8 mouse cellular contexts compared by ENCODE assay signal in the genomic region with DNA sequence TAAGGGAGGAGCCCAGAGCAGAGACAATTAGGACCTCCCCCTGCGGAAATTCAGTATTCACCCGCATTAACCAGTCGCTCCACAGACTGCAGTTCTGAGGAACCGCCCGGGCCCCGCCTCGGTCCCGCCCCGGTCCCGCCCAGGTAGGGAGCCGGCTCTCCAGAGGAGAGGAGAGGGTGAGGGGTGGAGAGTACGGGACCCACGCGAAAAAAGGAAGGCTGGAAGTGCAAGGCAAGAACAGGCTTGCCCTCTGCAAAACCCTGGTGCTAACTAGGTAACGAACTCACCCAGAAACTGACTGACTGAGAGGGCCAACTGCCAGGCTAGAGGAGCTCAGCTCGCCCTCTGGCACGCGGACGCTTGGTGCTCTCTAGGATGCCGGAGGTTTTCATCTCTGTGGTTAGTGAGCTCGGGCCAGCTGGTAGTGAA. TPM values are rescaled to one million over a fixed set of nuclear protein-coding genes. Genes with fewer than 3 reads are reported as not detected.
DNase-seq lines count a peak whose midpoint lies in the region; ATAC-seq lines count a peak whose summit lies in the region.

No protein-coding gene starts in this region.

- peak overlapping the region; percentile 63 for H3K4me2 ChIP-seq in hindbrain, embryonic 13.5 days

- peaks cover 4% of the 10 kb centered on the region; the same call in 1 of the 2 replicates for H3K4me1 ChIP-seq in hindbrain, embryonic 13.5 days (replicated peaks)

- no peaks in the 10 kb centered on the region for H3K36me3 ChIP-seq in hindbrain, embryonic 13.5 days

- H3K27ac ChIP-seq in hindbrain, embryonic 13.5 days = peak overlapping the region; percentile 65

- H3K27me3 ChIP-seq in hindbrain, embryonic 13.5 days = no peaks in the 10 kb centered on the region

- peak; percentile 87 for DNase-seq in NIH3T3 (ENCODE audit: low read depth)
- peak; percentile 89 to 91 for DNase-seq in cerebellum, postnatal 10 days
- peak; percentile 34 to 64 for DNase-seq in frontal cortex, postnatal 10 days (ENCODE audit: low spot score in 2 of 2)
- peak; percentile 62 to 67 for DNase-seq in layer of hippocampus, postnatal 25 days (ENCODE audit: extremely low spot score in 1 of 2, low spot score in 1 of 2)
- DNase-seq in lung, postnatal 25 days (ENCODE audit: low spot score) = peak; percentile 76
- DNase-seq in retina, embryonic 14.5 days (ENCODE audit: low spot score) = peak; percentile 87
- DNase-seq in thymus, postnatal 4 days = peak; percentile 77

- H3K4me3 ChIP-seq in hindbrain, embryonic 13.5 days = peak overlapping the region; percentile 55

- under 1% methylated on average over 21 of the region's 21 CpGs for WGBS in hindbrain, embryonic 13.5 days

- peak; percentile 100 for ATAC-seq in hindbrain, embryonic 13.5 days (ENCODE audit: low FRiP score)

- no peaks in the 10 kb centered on the region for H3K9me3 ChIP-seq in hindbrain, embryonic 13.5 days

- peak overlapping the region; percentile 72 for H3K9ac ChIP-seq in hindbrain, embryonic 13.5 days

RNA-seq across cellular contexts. Expression of a gene that starts 5.0 kb away (rescaled TPM):
- 3.8 and 8.1 TPM in 2 replicates for polyA plus RNA-seq in hindbrain, embryonic 13.5 days (2015; fragmentation: Nextera tagmentation; extraction: Ambion mirVana)
- total RNA-seq in layer of hippocampus, postnatal 25 days (2021) = 10 to 100 TPM; 68.8 to 76.1 TPM

RNA-seq across cellular contexts. Expression of a gene that starts 11.2 kb away (rescaled TPM):
- 0.44 and 0.57 TPM in 2 replicates for polyA plus RNA-seq in hindbrain, embryonic 13.5 days (2015; fragmentation: Nextera tagmentation; extraction: Ambion mirVana)
- 10 to 100 TPM; 21.2 to 24.4 TPM for total RNA-seq in layer of hippocampus, postnatal 25 days (2021)

RNA-seq across cellular contexts. Expression of a gene that starts 24.7 kb away (rescaled TPM):
- polyA plus RNA-seq in hindbrain, embryonic 13.5 days (2015; fragmentation: Nextera tagmentation; extraction: Ambion mirVana) = 5.8 and 6.6 TPM in 2 replicates
- total RNA-seq in layer of hippocampus, postnatal 25 days (2021) = 10 to 100 TPM; 16.4 to 17.0 TPM

RNA-seq across cellular contexts. Expression of a gene that starts 27.0 kb away (rescaled TPM):
- polyA plus RNA-seq in hindbrain, embryonic 13.5 days (2015; fragmentation: Nextera tagmentation; extraction: Ambion mirVana) = not detected in 2 replicates
- total RNA-seq in layer of hippocampus, postnatal 25 days (2021) = not detected

RNA-seq across cellular contexts. Expression of a gene that starts 27.5 kb away (rescaled TPM):
- polyA plus RNA-seq in hindbrain, embryonic 13.5 days (2015; fragmentation: Nextera tagmentation; extraction: Ambion mirVana) = 9.9 and 10.0 TPM in 2 replicates
- total RNA-seq in layer of hippocampus, postnatal 25 days (2021) = 1 to 10 TPM; 5.8 to 6.7 TPM

Comparison
In these comparisons a context has a peak if more than half of its experiments do, and no peak if none do; other contexts are left out.
1. Peak in every context shown above with its lines: DNase-seq, ATAC-seq, H3K4me3 ChIP-seq and H3K27ac ChIP-seq.